Mouse (Mus musculus) forebrain, embryonic 13.5 days (tissue): ENCODE data around the gene Gk5. TPM values are rescaled to one million over a fixed set of nuclear protein-coding genes. Genes with fewer than 3 reads are reported as not detected.

Experiments
- polyA plus RNA-seq: library from polyadenylated mRNA; unstranded; fragments of >200 nt; fragmentation: Nextera tagmentation; extraction: Ambion mirVana; gene quantifications from 2 replicates; pipeline ENCODE4 v1.2.1, GENCODE M21; 2015

Gk5 gene
- polyA plus RNA-seq, 1 experiment from 2014 or later = 1.9 TPM

Other genes starting within 250 kb of the Gk5 start
- gene Xrn1, start 164.6 kb upstream of the Gk5 start, polyA plus RNA-seq = 20.5 and 20.9 TPM in 2 replicates
- 47.2 and 50.5 TPM in 2 replicates for gene Tfdp2, start 76.9 kb downstream of the Gk5 start, polyA plus RNA-seq
- gene Atp1b3, start 245.1 kb downstream of the Gk5 start, polyA plus RNA-seq = 156 and 158 TPM in 2 replicates